Mouse (Mus musculus): Measurements from ENCODE around the gene Grik3. TPM values are rescaled to one million over a fixed set of nuclear protein-coding genes. Genes with fewer than 3 reads are reported as not detected.
A peak's percentile ranks its signal among the peaks of the same experiment; 100 is the strongest.

Gene Grik3
- total RNA-seq, 2 experiments from 2014 or later: 44.9 to 48.6 TPM

- intact Hi-C loops (cut with DNase I): no loop called here
- DNase-seq (ENCODE audit: low spot score in 2 of 2): no peak
Measured at GRCm38 (mm10) chr4:125618524-125619320, 128.2 kb downstream of the Grik3 start.

GRCm38 (mm10) chr4:125624885-125625678 lies 134.6 kb downstream of the Grik3 start:
- no peak for DNase-seq (ENCODE audit: low spot score in 2 of 2)
- intact Hi-C loops (cut with DNase I): no loop called here

GRCm38 (mm10) chr4:125629544-125629943 lies 139.0 kb downstream of the Grik3 start:
- intact Hi-C loops (cut with DNase I): no loop called here
- DNase-seq (ENCODE audit: low spot score in 2 of 2): peak in 1 of 2 experiments; percentile 22

GRCm38 (mm10) chr4:125635037-125635436 lies 144.5 kb downstream of the Grik3 start:
- intact Hi-C loops (cut with DNase I): no loop called here
- no peak for DNase-seq (ENCODE audit: low spot score in 2 of 2)

- intact Hi-C loops (cut with DNase I): no loop called here
Measured at GRCm38 (mm10) chr4:125636616-125637304, 146.3 kb downstream of the Grik3 start.

GRCm38 (mm10) chr4:125637364-125637763 lies 146.9 kb downstream of the Grik3 start:
- no peak for DNase-seq (ENCODE audit: low spot score in 2 of 2)
- intact Hi-C loops (cut with DNase I): no loop called here

More at GRCm38 (mm10) chr4:125636616-125637304, 146.3 kb downstream of the Grik3 start:
- no peak for DNase-seq (ENCODE audit: low spot score in 2 of 2)

- intact Hi-C loops (cut with DNase I): no loop called here
Measured at GRCm38 (mm10) chr4:125640520-125640919, 150.0 kb downstream of the Grik3 start.

GRCm38 (mm10) chr4:125640921-125641663 lies 150.6 kb downstream of the Grik3 start:
- no peak for DNase-seq (ENCODE audit: low spot score in 2 of 2)
- intact Hi-C loops (cut with DNase I): no loop called here

More at GRCm38 (mm10) chr4:125640520-125640919, 150.0 kb downstream of the Grik3 start:
- no peak for DNase-seq (ENCODE audit: low spot score in 2 of 2)

GRCm38 (mm10) chr4:125644581-125645568 lies 154.4 kb downstream of the Grik3 start:
- intact Hi-C loops (cut with DNase I): no loop called here
- DNase-seq (ENCODE audit: low spot score in 2 of 2): peak in 1 of 2 experiments; percentile 29

GRCm38 (mm10) chr4:125651676-125652246 lies 161.3 kb downstream of the Grik3 start:
- intact Hi-C loops (cut with DNase I): no loop called here

GRCm38 (mm10) chr4:125656031-125656430 lies 165.5 kb downstream of the Grik3 start:
- intact Hi-C loops (cut with DNase I): no loop called here
- DNase-seq (ENCODE audit: low spot score in 2 of 2): no peak

More at GRCm38 (mm10) chr4:125651676-125652246, 161.3 kb downstream of the Grik3 start:
- DNase-seq (ENCODE audit: low spot score in 2 of 2): no peak

- no peak for DNase-seq (ENCODE audit: low spot score in 2 of 2)
- intact Hi-C loops (cut with DNase I): no loop called here
Measured at GRCm38 (mm10) chr4:125658376-125658775, 167.9 kb downstream of the Grik3 start.

- intact Hi-C loops (cut with DNase I): no loop called here
- DNase-seq (ENCODE audit: low spot score in 2 of 2): no peak
Measured at GRCm38 (mm10) chr4:125661982-125662381, 171.5 kb downstream of the Grik3 start.

GRCm38 (mm10) chr4:125663262-125663661 lies 172.8 kb downstream of the Grik3 start:
- intact Hi-C loops (cut with DNase I): no loop called here
- DNase-seq (ENCODE audit: low spot score in 2 of 2): no peak

- intact Hi-C loops (cut with DNase I): no loop called here
- no peak for DNase-seq (ENCODE audit: low spot score in 2 of 2)
Measured at GRCm38 (mm10) chr4:125665955-125666354, 175.5 kb downstream of the Grik3 start.

GRCm38 (mm10) chr4:125682007-125682406 lies 191.5 kb downstream of the Grik3 start:
- intact Hi-C loops (cut with DNase I): no loop called here
- DNase-seq (ENCODE audit: low spot score in 2 of 2): peak; percentile 32 to 36

- intact Hi-C loops (cut with DNase I): no loop called here
- DNase-seq (ENCODE audit: low spot score in 2 of 2): no peak
Measured at GRCm38 (mm10) chr4:125687078-125687477, 196.6 kb downstream of the Grik3 start.

GRCm38 (mm10) chr4:125695431-125695830 lies 204.9 kb downstream of the Grik3 start:
- intact Hi-C loops (cut with DNase I): no loop called here
- DNase-seq (ENCODE audit: low spot score in 2 of 2): no peak
